Mouse (Mus musculus) hindbrain, embryonic 10.5 days (tissue): ENCODE measurements around the gene Ctu2. TPM values are rescaled to one million over a fixed set of nuclear protein-coding genes. Genes with fewer than 3 reads are reported as not detected.
A peak's percentile ranks its signal among the peaks of the same experiment; 100 is the strongest.

Experiments
- DNase-seq: peaks from one replicate; pipeline ENCODE4 v3.0.0-alpha.2; 2017; ENCODE audit warnings: low spot score
- H3K27ac ChIP-seq: fragments of 300-500 bp; sonication (generic); 2 replicates; pipeline ENCODE4 v1.5.1; 2016; ENCODE audit warnings: mild to moderate bottlenecking, moderate library complexity
- H3K27me3 ChIP-seq: fragments of 300-500 bp; sonication (generic); 2 replicates; pipeline ENCODE4 v1.6.1; 2016; ENCODE audit warnings: mild to moderate bottlenecking; ENCODE audit not compliant: poor library complexity, insufficient read depth, severe bottlenecking
- H3K36me3 ChIP-seq: fragments of 300-500 bp; sonication (generic); 2 replicates; pipeline ENCODE4 v1.6.1; 2016; ENCODE audit warnings: mild to moderate bottlenecking, moderate library complexity
- H3K4me1 ChIP-seq: fragments of 300-500 bp; sonication (generic); replicated peaks from 2 replicates; pipeline ENCODE4 v1.6.1; 2016; ENCODE audit warnings: mild to moderate bottlenecking
- H3K4me3 ChIP-seq: fragments of 300-500 bp; sonication (generic); 2 replicates; pipeline ENCODE4 v1.5.1; 2016; ENCODE audit warnings: mild to moderate bottlenecking, moderate library complexity
- H3K9me3 ChIP-seq: fragments of 300-500 bp; sonication (generic); 2 replicates; pipeline ENCODE4 v1.6.1; 2016; ENCODE audit warnings: mild to moderate bottlenecking, moderate library complexity
- WGBS: fragments of 180-500 bp; shearing (Covaris S2); methylation state at CpG from one replicate; pipeline ENCODE4 v1.1.7; 2016; 5-methylcytosine and 5-hydroxymethylcytosine counted together
- polyA plus RNA-seq: library from polyadenylated mRNA; unstranded; fragments of >200 nt; fragmentation: Nextera tagmentation; extraction: Ambion mirVana; gene quantifications from 2 replicates; pipeline ENCODE4 v1.2.1, GENCODE M21; 2016

Ctu2 gene
- polyA plus RNA-seq, 1 experiment from 2014 or later: 74.7 TPM

DNA sequence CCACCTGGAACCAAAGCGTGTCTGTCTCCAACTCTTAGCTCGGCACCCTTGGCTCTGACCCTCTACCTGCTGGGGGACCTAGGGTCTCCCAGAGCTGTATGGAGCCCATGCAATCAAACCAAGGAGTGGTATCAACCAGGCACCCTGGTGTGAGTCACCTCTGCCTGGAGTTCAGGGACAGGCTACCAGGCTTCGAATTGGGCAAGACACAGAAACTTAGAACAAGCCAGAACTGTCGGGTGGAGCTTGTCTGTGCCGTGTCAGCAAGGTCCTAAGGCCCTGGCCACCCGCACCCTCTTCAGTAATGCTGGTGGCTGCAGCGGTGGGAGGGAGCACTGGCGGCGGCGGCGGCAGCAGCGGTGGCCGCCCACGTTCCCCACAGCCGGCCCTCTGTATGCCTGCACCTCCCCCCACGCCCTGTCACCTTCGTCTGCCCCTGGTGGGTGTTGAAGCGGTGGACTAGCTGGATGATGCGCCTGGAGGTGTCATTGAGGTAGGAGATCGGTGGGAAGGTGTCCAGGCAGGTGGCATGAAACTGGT is 39.3 kb upstream of the Ctu2 start:
- Histone ChIP-seq H3K9me3 (peaks cover 5% of the 10 kb centered on the region; the same call in 1 of the 2 replicates), H3K27me3 (peaks cover 2% of the 10 kb centered on the region; the same call in 1 of the 2 replicates), H3K4me1 (peaks cover 25% of the 10 kb centered on the region), H3K36me3 (peaks cover 71% of the 10 kb centered on the region), H3K27ac (no peak overlapping the region), H3K4me3 (no peak overlapping the region)
- 86% methylated on average over 20 of the region's 20 CpGs for WGBS
- no peak for DNase-seq

- Histone ChIP-seq H3K27ac (no peak overlapping the region), H3K36me3 (peaks cover 71% of the 10 kb centered on the region), H3K4me3 (no peak overlapping the region), H3K27me3 (no peaks in the 10 kb centered on the region), H3K4me1 (peaks cover 20% of the 10 kb centered on the region), H3K9me3 (peaks cover 5% of the 10 kb centered on the region; the same call in 1 of the 2 replicates)
- DNase-seq: no peak
- 90% methylated on average over 13 of the region's 13 CpGs for WGBS
Measured at GRCm38 (mm10) chr8:122437708-122438331, 38.1 kb upstream of the Ctu2 start.

GRCm38 (mm10) chr8:122439336-122439735 is 36.6 kb upstream of the Ctu2 start:
- DNase-seq: no peak
- WGBS: 93% methylated on average over 16 of the region's 16 CpGs
- Histone ChIP-seq H3K36me3 (peaks cover 61% of the 10 kb centered on the region), H3K27ac (no peak overlapping the region), H3K9me3 (peaks cover 5% of the 10 kb centered on the region; the same call in 1 of the 2 replicates), H3K27me3 (no peaks in the 10 kb centered on the region), H3K4me1 (peaks cover 16% of the 10 kb centered on the region), H3K4me3 (no peak overlapping the region)

GRCm38 (mm10) chr8:122441326-122441725 is 34.6 kb upstream of the Ctu2 start:
- Histone ChIP-seq H3K27me3 (no peaks in the 10 kb centered on the region), H3K36me3 (peaks cover 41% of the 10 kb centered on the region), H3K27ac (no peak overlapping the region), H3K4me1 (peaks cover 36% of the 10 kb centered on the region), H3K4me3 (no peak overlapping the region), H3K9me3 (no peaks in the 10 kb centered on the region)
- no peak for DNase-seq
- WGBS: 96% methylated on average over 1 of the region's 1 CpGs

GRCm38 (mm10) chr8:122442356-122442755 is 33.6 kb upstream of the Ctu2 start:
- Histone ChIP-seq H3K27me3 (no peaks in the 10 kb centered on the region), H3K9me3 (no peaks in the 10 kb centered on the region), H3K4me3 (peak overlapping the region; percentile 88), H3K27ac (peak overlapping the region; percentile 91), H3K36me3 (peaks cover 31% of the 10 kb centered on the region), H3K4me1 (peaks cover 36% of the 10 kb centered on the region)
- no peak for DNase-seq
- WGBS: 26% methylated on average over 7 of the region's 7 CpGs

DNA sequence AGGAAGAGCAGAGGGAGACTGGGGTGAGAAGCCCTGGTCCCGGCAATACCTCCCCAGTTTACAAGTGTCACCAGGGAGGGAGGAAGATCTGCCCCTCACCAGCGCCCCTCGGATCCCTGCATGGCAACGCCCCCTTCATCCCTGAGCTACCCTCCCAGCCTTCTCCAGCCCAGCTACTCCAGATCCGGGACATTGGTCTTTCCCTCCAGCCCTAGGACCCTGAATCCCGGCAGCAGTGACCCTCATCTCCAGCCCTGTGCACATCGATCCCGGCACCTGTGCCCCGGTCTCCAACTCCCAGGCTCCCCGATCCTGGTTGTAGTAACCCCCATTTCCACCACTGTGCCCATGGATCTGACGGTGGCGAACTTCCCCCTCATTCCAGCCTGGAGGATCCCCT is 33.2 kb upstream of the Ctu2 start:
- DNase-seq: no peak
- Histone ChIP-seq H3K27ac (peak overlapping the region; percentile 91), H3K4me3 (peak overlapping the region; percentile 88), H3K9me3 (no peaks in the 10 kb centered on the region), H3K4me1 (peaks cover 36% of the 10 kb centered on the region), H3K36me3 (peaks cover 27% of the 10 kb centered on the region), H3K27me3 (no peaks in the 10 kb centered on the region)
- WGBS: under 1% methylated on average over 12 of the region's 12 CpGs

- under 1% methylated on average over 47 of the region's 47 CpGs for WGBS
- DNase-seq: peak; percentile 100
- H3K4me1 ChIP-seq: peaks cover 33% of the 10 kb centered on the region
- peak within 1 kb of the TSS; percentile 92 for H3K27ac ChIP-seq
- peak within 1 kb of the TSS; percentile 88 for H3K4me3 ChIP-seq
- no peaks in the 10 kb centered on the region for H3K27me3 ChIP-seq
- no peaks in the 10 kb centered on the region for H3K9me3 ChIP-seq
- peaks cover 20% of the 10 kb centered on the region for H3K36me3 ChIP-seq
Measured at GRCm38 (mm10) chr8:122443262-122444006, 32.5 kb upstream of the Ctu2 start, which contains the start of gene Mvd. Mvd (minus strand) TSS chr8:122443422.

DNA sequence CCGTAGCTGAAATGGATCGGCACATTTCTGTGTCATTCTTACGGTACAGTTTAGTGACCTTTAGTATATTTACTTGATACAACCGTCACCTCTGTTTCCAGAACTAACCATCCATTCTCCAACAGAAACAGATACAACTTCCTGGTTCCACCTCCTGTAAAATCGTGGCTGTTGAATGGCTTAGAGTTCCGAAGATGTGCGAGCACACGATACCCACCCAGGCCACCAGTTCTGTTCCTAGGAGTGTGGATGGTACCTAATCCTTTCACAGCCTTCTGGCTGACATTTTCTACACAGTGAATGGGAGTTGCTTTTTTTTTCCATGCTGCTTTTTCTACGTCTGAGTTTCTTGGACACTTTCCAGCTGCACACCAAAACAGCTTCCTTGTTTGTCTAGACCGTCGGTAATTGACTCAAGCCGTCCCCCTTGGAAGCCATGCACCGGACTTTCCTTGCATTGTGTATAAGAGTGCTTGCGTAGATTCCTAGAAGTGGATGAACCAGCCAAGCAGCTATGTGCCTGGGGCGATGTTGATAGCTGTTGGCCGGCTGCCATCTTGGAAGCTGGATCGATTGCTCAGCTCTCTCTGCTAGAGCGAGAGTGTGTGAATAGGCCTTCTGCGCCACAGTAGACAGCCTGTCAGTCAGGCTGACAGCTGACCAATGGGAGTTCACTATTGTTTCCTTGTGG is 31.7 kb upstream of the Ctu2 start:
- DNase-seq: peak; percentile 67
- Histone ChIP-seq H3K4me1 (peaks cover 32% of the 10 kb centered on the region), H3K36me3 (peaks cover 12% of the 10 kb centered on the region), H3K27ac (peak overlapping the region; percentile 92), H3K4me3 (peak overlapping the region; percentile 88), H3K27me3 (no peaks in the 10 kb centered on the region), H3K9me3 (no peaks in the 10 kb centered on the region)
- 39% methylated on average over 19 of the region's 19 CpGs for WGBS

GRCm38 (mm10) chr8:122445203-122445602 is 30.7 kb upstream of the Ctu2 start:
- no peak for DNase-seq
- Histone ChIP-seq H3K27me3 (no peaks in the 10 kb centered on the region), H3K9me3 (no peaks in the 10 kb centered on the region), H3K27ac (peak overlapping the region; percentile 3; the same call in 1 of the 2 replicates), H3K4me3 (no peak overlapping the region), H3K4me1 (peaks cover 32% of the 10 kb centered on the region), H3K36me3 (peaks cover 2% of the 10 kb centered on the region)
- 65% methylated on average over 3 of the region's 3 CpGs for WGBS

DNA sequence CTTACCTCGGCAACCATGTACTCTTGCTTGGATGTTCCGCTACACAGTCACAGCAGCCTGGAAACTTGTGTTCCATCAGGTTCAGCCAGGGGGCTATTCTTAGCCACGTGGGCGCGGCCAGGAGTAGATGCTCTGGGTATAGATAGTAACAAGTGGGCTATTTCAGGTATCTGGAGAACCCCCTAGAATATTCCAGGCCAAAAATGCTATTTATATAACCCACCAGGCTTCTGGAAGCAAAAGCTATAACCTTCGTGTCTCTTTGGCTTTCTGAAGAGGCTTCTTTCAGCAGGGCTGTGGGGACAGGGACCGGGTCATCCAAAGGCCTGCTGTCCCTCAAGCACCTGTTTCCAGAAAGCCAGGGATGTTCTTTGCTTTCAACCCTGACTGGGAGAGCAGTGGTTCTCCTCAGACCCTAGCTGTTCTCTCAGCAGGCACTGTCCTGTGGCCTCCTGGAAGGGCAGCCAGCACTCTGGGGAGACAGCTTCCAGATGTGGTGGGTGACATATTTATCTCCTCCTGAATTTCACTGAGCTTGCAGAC is 24.7 kb upstream of the Ctu2 start:
- H3K27ac ChIP-seq: no peak overlapping the region
- H3K4me3 ChIP-seq: no peak overlapping the region
- 83% methylated on average over 7 of the region's 7 CpGs for WGBS
- H3K27me3 ChIP-seq: peaks cover 12% of the 10 kb centered on the region; the same call in 1 of the 2 replicates
- no peak for DNase-seq
- no peaks in the 10 kb centered on the region for H3K36me3 ChIP-seq
- H3K4me1 ChIP-seq: 0 out of 2 replicates have a peak, but pooled peaks cover under 1% of the 10 kb centered on the region
- H3K9me3 ChIP-seq: no peaks in the 10 kb centered on the region

- Histone ChIP-seq H3K27ac (no peak overlapping the region), H3K27me3 (peaks cover 21% of the 10 kb centered on the region; the same call in 1 of the 2 replicates), H3K4me1 (no peaks in the 10 kb centered on the region), H3K36me3 (no peaks in the 10 kb centered on the region), H3K4me3 (no peak overlapping the region), H3K9me3 (no peaks in the 10 kb centered on the region)
- WGBS: 86% methylated on average over 10 of the region's 10 CpGs
- no peak for DNase-seq
Measured at GRCm38 (mm10) chr8:122452154-122452553, 23.8 kb upstream of the Ctu2 start.

GRCm38 (mm10) chr8:122454409-122454808 is 21.5 kb upstream of the Ctu2 start:
- Histone ChIP-seq H3K36me3 (no peaks in the 10 kb centered on the region), H3K4me3 (no peak overlapping the region), H3K4me1 (no peaks in the 10 kb centered on the region), H3K27ac (no peak overlapping the region), H3K27me3 (peaks cover 44% of the 10 kb centered on the region), H3K9me3 (no peaks in the 10 kb centered on the region)
- DNase-seq: no peak
- 89% methylated on average over 6 of the region's 6 CpGs for WGBS
